Mouse (Mus musculus): ENCODE data around the gene Abhd14a. TPM values are rescaled to one million over a fixed set of nuclear protein-coding genes. Genes with fewer than 3 reads are reported as not detected.
"Not testable (repeated sequence)": the region's sequence is repeated elsewhere in the genome, so short reads cannot be mapped to it uniquely, and the experiment has no call there.

Abhd14a gene
- 30.8 and 34.5 TPM in 2 replicates for polyA plus RNA-seq (2014; fragmentation: Nextera tagmentation; extraction: Ambion mirVana)

- no peaks in the 10 kb centered on the region for H3K27me3 ChIP-seq (ENCODE audit: control insufficient read depth, insufficient read depth, low read length)
- H3K27ac ChIP-seq (ENCODE audit: low read depth, low read length), result peak within 1 kb of the TSS; percentile 32
- peak; percentile 82 for ATAC-seq (ENCODE audit: low FRiP score)
- H3K4me3 ChIP-seq (ENCODE audit: low read depth, low read length), result peak within 1 kb of the TSS; percentile 42
- no peaks in the 10 kb centered on the region for H3K9me3 ChIP-seq (ENCODE audit: control insufficient read depth, low read length)
- H3K4me1 ChIP-seq (ENCODE audit: control insufficient read depth, insufficient read depth, low read length), result peaks cover 30% of the 10 kb centered on the region
- H3K36me3 ChIP-seq (ENCODE audit: control insufficient read depth, insufficient read depth, low read length), result no peaks in the 10 kb centered on the region
- WGBS, result under 1% methylated on average over 24 of the region's 24 CpGs
- DNase-seq (ENCODE audit: low spot score, missing footprints), result peak; percentile 99
- H3K9ac ChIP-seq (ENCODE audit: low read length), result peak within 1 kb of the TSS; percentile 70
- H3K4me2 ChIP-seq, result peak within 1 kb of the TSS; percentile 80
Measured at GRCm38 (mm10) chr9:106447348-106447747, at the start of gene Abhd14a, which contains the start of gene Abhd14b. TSS of gene Abhd14a (minus strand) at chr9:106447678. TSS of gene Abhd14b (plus strand) at chr9:106447459.

- not testable (repeated sequence) for H3K4me1 ChIP-seq (ENCODE audit: control insufficient read depth, insufficient read depth, low read length); H3K9ac ChIP-seq (ENCODE audit: low read length); H3K4me2 ChIP-seq; H3K9me3 ChIP-seq (ENCODE audit: control insufficient read depth, low read length); DNase-seq (ENCODE audit: low spot score, missing footprints); H3K4me3 ChIP-seq (ENCODE audit: low read depth, low read length); H3K27ac ChIP-seq (ENCODE audit: low read depth, low read length); ATAC-seq (ENCODE audit: low FRiP score); H3K27me3 ChIP-seq (ENCODE audit: control insufficient read depth, insufficient read depth, low read length)
- WGBS, result 81% methylated on average over 6 of the region's 6 CpGs
- peaks cover 13% of the 10 kb centered on the region for H3K36me3 ChIP-seq (ENCODE audit: control insufficient read depth, insufficient read depth, low read length)
Measured at GRCm38 (mm10) chr9:106487602-106488001, 40.1 kb upstream of the Abhd14a start.

- Histone ChIP-seq H3K9me3 (ENCODE audit: control insufficient read depth, low read length) (no peaks in the 10 kb centered on the region), H3K4me1 (ENCODE audit: control insufficient read depth, insufficient read depth, low read length) (no peaks in the 10 kb centered on the region), H3K27ac (ENCODE audit: low read depth, low read length) (no peak overlapping the region), H3K9ac (ENCODE audit: low read length) (no peak overlapping the region), H3K4me3 (ENCODE audit: low read depth, low read length) (no peak overlapping the region), H3K4me2 (no peak overlapping the region), H3K36me3 (ENCODE audit: control insufficient read depth, insufficient read depth, low read length) (peaks cover 19% of the 10 kb centered on the region), H3K27me3 (ENCODE audit: control insufficient read depth, insufficient read depth, low read length) (no peaks in the 10 kb centered on the region)
- ATAC-seq (ENCODE audit: low FRiP score), result no peak
- no peak for DNase-seq (ENCODE audit: low spot score, missing footprints)
- 80% methylated on average over 10 of the region's 10 CpGs for WGBS
Measured at GRCm38 (mm10) chr9:106485076-106485475, 37.6 kb upstream of the Abhd14a start.

- ATAC-seq (ENCODE audit: low FRiP score) (no peak), DNase-seq (ENCODE audit: low spot score, missing footprints) (no peak)
- Histone ChIP-seq H3K36me3 (ENCODE audit: control insufficient read depth, insufficient read depth, low read length) (peaks cover 19% of the 10 kb centered on the region), H3K9ac (ENCODE audit: low read length) (no peak overlapping the region), H3K4me3 (ENCODE audit: low read depth, low read length) (no peak overlapping the region), H3K27me3 (ENCODE audit: control insufficient read depth, insufficient read depth, low read length) (no peaks in the 10 kb centered on the region), H3K4me1 (ENCODE audit: control insufficient read depth, insufficient read depth, low read length) (no peaks in the 10 kb centered on the region), H3K27ac (ENCODE audit: low read depth, low read length) (no peak overlapping the region), H3K9me3 (ENCODE audit: control insufficient read depth, low read length) (no peaks in the 10 kb centered on the region), H3K4me2 (no peak overlapping the region)
- WGBS, result 93% methylated on average over 17 of the region's 17 CpGs
Measured at GRCm38 (mm10) chr9:106483606-106484005, 36.1 kb upstream of the Abhd14a start.

GRCm38 (mm10) chr9:106483136-106483535 lies 35.7 kb upstream of the Abhd14a start:
- ATAC-seq (ENCODE audit: low FRiP score), result no peak
- DNase-seq (ENCODE audit: low spot score, missing footprints), result no peak
- Histone ChIP-seq H3K36me3 (ENCODE audit: control insufficient read depth, insufficient read depth, low read length) (peaks cover 19% of the 10 kb centered on the region), H3K9me3 (ENCODE audit: control insufficient read depth, low read length) (no peaks in the 10 kb centered on the region), H3K4me3 (ENCODE audit: low read depth, low read length) (no peak overlapping the region), H3K9ac (ENCODE audit: low read length) (no peak overlapping the region), H3K27ac (ENCODE audit: low read depth, low read length) (no peak overlapping the region), H3K27me3 (ENCODE audit: control insufficient read depth, insufficient read depth, low read length) (no peaks in the 10 kb centered on the region), H3K4me2 (no peak overlapping the region), H3K4me1 (ENCODE audit: control insufficient read depth, insufficient read depth, low read length) (peaks cover 2% of the 10 kb centered on the region; the same call in 1 of the 2 replicates)
- 97% methylated on average over 10 of the region's 10 CpGs for WGBS

- Histone ChIP-seq H3K27me3 (ENCODE audit: control insufficient read depth, insufficient read depth, low read length) (no peaks in the 10 kb centered on the region), H3K36me3 (ENCODE audit: control insufficient read depth, insufficient read depth, low read length) (peaks cover 19% of the 10 kb centered on the region), H3K4me3 (ENCODE audit: low read depth, low read length) (no peak overlapping the region), H3K4me2 (no peak overlapping the region), H3K9ac (ENCODE audit: low read length) (no peak overlapping the region), H3K4me1 (ENCODE audit: control insufficient read depth, insufficient read depth, low read length) (peaks cover 7% of the 10 kb centered on the region), H3K9me3 (ENCODE audit: control insufficient read depth, low read length) (no peaks in the 10 kb centered on the region), H3K27ac (ENCODE audit: low read depth, low read length) (no peak overlapping the region)
- WGBS, result 91% methylated on average over 17 of the region's 17 CpGs
- ATAC-seq (ENCODE audit: low FRiP score), result no peak
- peak; percentile 73 for DNase-seq (ENCODE audit: low spot score, missing footprints)
Measured at GRCm38 (mm10) chr9:106482578-106483115, 35.2 kb upstream of the Abhd14a start.

GRCm38 (mm10) chr9:106481676-106482075 lies 34.2 kb upstream of the Abhd14a start:
- H3K27me3 ChIP-seq (ENCODE audit: control insufficient read depth, insufficient read depth, low read length), result no peaks in the 10 kb centered on the region
- DNase-seq (ENCODE audit: low spot score, missing footprints) (no peak), ATAC-seq (ENCODE audit: low FRiP score) (no peak)
- H3K27ac ChIP-seq (ENCODE audit: low read depth, low read length), result no peak overlapping the region
- H3K4me3 ChIP-seq (ENCODE audit: low read depth, low read length), result no peak overlapping the region
- H3K4me1 ChIP-seq (ENCODE audit: control insufficient read depth, insufficient read depth, low read length), result peaks cover 8% of the 10 kb centered on the region
- no peaks in the 10 kb centered on the region for H3K9me3 ChIP-seq (ENCODE audit: control insufficient read depth, low read length)
- 92% methylated on average over 13 of the region's 13 CpGs for WGBS
- H3K36me3 ChIP-seq (ENCODE audit: control insufficient read depth, insufficient read depth, low read length), result peaks cover 19% of the 10 kb centered on the region
- H3K9ac ChIP-seq (ENCODE audit: low read length), result no peak overlapping the region
- no peak overlapping the region for H3K4me2 ChIP-seq

- Histone ChIP-seq H3K36me3 (ENCODE audit: control insufficient read depth, insufficient read depth, low read length) (peaks cover 19% of the 10 kb centered on the region), H3K9me3 (ENCODE audit: control insufficient read depth, low read length) (no peaks in the 10 kb centered on the region), H3K4me3 (ENCODE audit: low read depth, low read length) (no peak overlapping the region), H3K9ac (ENCODE audit: low read length) (no peak overlapping the region), H3K27me3 (ENCODE audit: control insufficient read depth, insufficient read depth, low read length) (no peaks in the 10 kb centered on the region), H3K27ac (ENCODE audit: low read depth, low read length) (no peak overlapping the region), H3K4me2 (no peak overlapping the region), H3K4me1 (ENCODE audit: control insufficient read depth, insufficient read depth, low read length) (peaks cover 13% of the 10 kb centered on the region)
- 90% methylated on average over 15 of the region's 15 CpGs for WGBS
- no peak for ATAC-seq (ENCODE audit: low FRiP score)
- no peak for DNase-seq (ENCODE audit: low spot score, missing footprints)
Measured at GRCm38 (mm10) chr9:106481075-106481474, 33.6 kb upstream of the Abhd14a start.

- ATAC-seq (ENCODE audit: low FRiP score), result no peak
- DNase-seq (ENCODE audit: low spot score, missing footprints), result no peak
- Histone ChIP-seq H3K9ac (ENCODE audit: low read length) (no peak overlapping the region), H3K4me2 (no peak overlapping the region), H3K36me3 (ENCODE audit: control insufficient read depth, insufficient read depth, low read length) (peaks cover 19% of the 10 kb centered on the region), H3K4me3 (ENCODE audit: low read depth, low read length) (no peak overlapping the region), H3K9me3 (ENCODE audit: control insufficient read depth, low read length) (no peaks in the 10 kb centered on the region), H3K27me3 (ENCODE audit: control insufficient read depth, insufficient read depth, low read length) (no peaks in the 10 kb centered on the region), H3K27ac (ENCODE audit: low read depth, low read length) (no peak overlapping the region), H3K4me1 (ENCODE audit: control insufficient read depth, insufficient read depth, low read length) (peaks cover 13% of the 10 kb centered on the region)
- 92% methylated on average over 7 of the region's 7 CpGs for WGBS
Measured at GRCm38 (mm10) chr9:106480541-106480940, 33.1 kb upstream of the Abhd14a start.
